Mouse (Mus musculus) forebrain, embryonic 13.5 days (tissue): ENCODE data around the gene Col9a2. TPM values are rescaled to one million over a fixed set of nuclear protein-coding genes. Genes with fewer than 3 reads are reported as not detected.
A peak's percentile ranks its signal among the peaks of the same experiment; 100 is the strongest.

Source experiments
- ATAC-seq: fragments of 200-750 bp; cut with Nextera tagmentation; 2 replicates; pipeline ENCODE4 v1.8.0; 2017
- H3K27ac ChIP-seq: fragments of 300-500 bp; sonication (generic); 2 replicates; pipeline ENCODE4 v1.5.1; 2015; ENCODE audit warnings: inconsistent platforms, mild to moderate bottlenecking, moderate library complexity
- H3K27me3 ChIP-seq: fragments of 300-500 bp; sonication (generic); 2 replicates; pipeline ENCODE4 v1.6.1; 2015; ENCODE audit warnings: mild to moderate bottlenecking, inconsistent platforms
- H3K36me3 ChIP-seq: fragments of 300-500 bp; sonication (generic); 2 replicates; pipeline ENCODE4 v1.6.1; 2015; ENCODE audit warnings: mild to moderate bottlenecking, inconsistent platforms; ENCODE audit not compliant: poor library complexity, severe bottlenecking
- H3K4me1 ChIP-seq: fragments of 300-500 bp; sonication (generic); 2 replicates; pipeline ENCODE4 v1.6.1; 2015; ENCODE audit warnings: inconsistent platforms
- H3K4me2 ChIP-seq: fragments of 300-500 bp; sonication (generic); 2 replicates; pipeline ENCODE4 v1.6.1; 2015; ENCODE audit warnings: inconsistent platforms, mild to moderate bottlenecking, moderate library complexity
- H3K4me3 ChIP-seq: fragments of 300-500 bp; sonication (generic); 2 replicates; pipeline ENCODE4 v1.5.1; 2015; ENCODE audit warnings: mild to moderate bottlenecking, inconsistent platforms
- H3K9ac ChIP-seq: fragments of 300-500 bp; sonication (generic); 2 replicates; pipeline ENCODE4 v1.6.1; 2015; ENCODE audit warnings: mild to moderate bottlenecking, inconsistent platforms
- H3K9me3 ChIP-seq: fragments of 300-500 bp; sonication (generic); replicated peaks from 2 replicates; pipeline ENCODE4 v1.6.1; 2016; ENCODE audit warnings: inconsistent platforms
- WGBS: fragments of 180-500 bp; shearing (Covaris S2); methylation state at CpG from one replicate; pipeline ENCODE4 v1.1.7; 2015; 5-methylcytosine and 5-hydroxymethylcytosine counted together
- polyA plus RNA-seq: library from polyadenylated mRNA; unstranded; fragments of >200 nt; fragmentation: Nextera tagmentation; extraction: Ambion mirVana; gene quantifications from 2 replicates; pipeline ENCODE4 v1.2.1, GENCODE M21; 2015

The Col9a2 gene
- polyA plus RNA-seq, 1 experiment from 2014 or later: 1.9 TPM

- no peak overlapping the region for H3K27ac ChIP-seq
- H3K36me3 ChIP-seq: no peaks in the 10 kb centered on the region
- no peak overlapping the region for H3K9ac ChIP-seq
- H3K27me3 ChIP-seq: no peaks in the 10 kb centered on the region
- no peaks in the 10 kb centered on the region for H3K9me3 ChIP-seq
- WGBS: 88% methylated on average over 11 of the region's 11 CpGs
- H3K4me2 ChIP-seq: no peak overlapping the region
- peaks cover 16% of the 10 kb centered on the region for H3K4me1 ChIP-seq
- no peak overlapping the region for H3K4me3 ChIP-seq
- ATAC-seq: no peak
Observed at GRCm38 (mm10) chr4:121010770-121011549, 28.2 kb upstream of the Col9a2 start.

- no peak for ATAC-seq
- Histone ChIP-seq H3K4me2 (peak overlapping the region; percentile 93), H3K9ac (no peak overlapping the region), H3K36me3 (no peaks in the 10 kb centered on the region), H3K27me3 (no peaks in the 10 kb centered on the region), H3K9me3 (no peaks in the 10 kb centered on the region), H3K27ac (no peak overlapping the region), H3K4me1 (peaks cover 18% of the 10 kb centered on the region), H3K4me3 (no peak overlapping the region)
- WGBS: 88% methylated on average over 10 of the region's 10 CpGs
Observed at GRCm38 (mm10) chr4:121014594-121015267, 24.5 kb upstream of the Col9a2 start.

GRCm38 (mm10) chr4:121015268-121015659 lies 23.9 kb upstream of the Col9a2 start:
- no peaks in the 10 kb centered on the region for H3K9me3 ChIP-seq
- peak overlapping the region; percentile 98; the same call in 1 of the 2 replicates for H3K4me3 ChIP-seq
- H3K36me3 ChIP-seq: no peaks in the 10 kb centered on the region
- no peak overlapping the region for H3K9ac ChIP-seq
- H3K4me2 ChIP-seq: peak overlapping the region; percentile 93
- no peaks in the 10 kb centered on the region for H3K27me3 ChIP-seq
- ATAC-seq: no peak
- 87% methylated on average over 7 of the region's 7 CpGs for WGBS
- H3K4me1 ChIP-seq: peaks cover 18% of the 10 kb centered on the region
- no peak overlapping the region for H3K27ac ChIP-seq

- no peaks in the 10 kb centered on the region for H3K36me3 ChIP-seq
- H3K4me3 ChIP-seq: peak overlapping the region; percentile 98
- peak overlapping the region; percentile 93 for H3K4me2 ChIP-seq
- peak overlapping the region; percentile 72; the same call in 1 of the 2 replicates for H3K27ac ChIP-seq
- no peaks in the 10 kb centered on the region for H3K9me3 ChIP-seq
- ATAC-seq: peak; percentile 56
- H3K27me3 ChIP-seq: no peaks in the 10 kb centered on the region
- H3K4me1 ChIP-seq: peaks cover 18% of the 10 kb centered on the region
- 9% methylated on average over 39 of the region's 40 CpGs for WGBS
- H3K9ac ChIP-seq: peak overlapping the region; percentile 95
Observed at GRCm38 (mm10) chr4:121016021-121016898, 22.9 kb upstream of the Col9a2 start.

GRCm38 (mm10) chr4:121016928-121017657 lies 22.1 kb upstream of the Col9a2 start, which contains the start of gene Smap2:
Smap2 (minus strand) TSS chr4:121017247.
- ATAC-seq: peak; percentile 98
- no peaks in the 10 kb centered on the region for H3K9me3 ChIP-seq
- no peaks in the 10 kb centered on the region for H3K36me3 ChIP-seq
- H3K27ac ChIP-seq: peak within 1 kb of the TSS; percentile 72; the same call in 1 of the 2 replicates
- peak within 1 kb of the TSS; percentile 93 for H3K4me2 ChIP-seq
- 1% methylated on average over 29 of the region's 48 CpGs for WGBS
- no peaks in the 10 kb centered on the region for H3K27me3 ChIP-seq
- H3K4me1 ChIP-seq: peaks cover 18% of the 10 kb centered on the region
- H3K4me3 ChIP-seq: peak within 1 kb of the TSS; percentile 98
- H3K9ac ChIP-seq: peak within 1 kb of the TSS; percentile 95

- peaks cover 18% of the 10 kb centered on the region for H3K4me1 ChIP-seq
- H3K4me2 ChIP-seq: no peak overlapping the region
- no peaks in the 10 kb centered on the region for H3K9me3 ChIP-seq
- H3K4me3 ChIP-seq: no peak overlapping the region
- no peak overlapping the region for H3K9ac ChIP-seq
- 92% methylated on average over 3 of the region's 3 CpGs for WGBS
- H3K27me3 ChIP-seq: no peaks in the 10 kb centered on the region
- H3K27ac ChIP-seq: no peak overlapping the region
- H3K36me3 ChIP-seq: no peaks in the 10 kb centered on the region
- ATAC-seq: no peak
Observed at GRCm38 (mm10) chr4:121018250-121018649, 20.9 kb upstream of the Col9a2 start.

GRCm38 (mm10) chr4:121020040-121020790 lies 19.0 kb upstream of the Col9a2 start:
- no peak overlapping the region for H3K4me3 ChIP-seq
- H3K27ac ChIP-seq: no peak overlapping the region
- peaks cover 15% of the 10 kb centered on the region for H3K4me1 ChIP-seq
- ATAC-seq: no peak
- H3K9me3 ChIP-seq: no peaks in the 10 kb centered on the region
- H3K9ac ChIP-seq: no peak overlapping the region
- 58% methylated on average over 10 of the region's 10 CpGs for WGBS
- H3K4me2 ChIP-seq: no peak overlapping the region
- H3K36me3 ChIP-seq: no peaks in the 10 kb centered on the region
- no peaks in the 10 kb centered on the region for H3K27me3 ChIP-seq

GRCm38 (mm10) chr4:121021911-121022310 lies 17.3 kb upstream of the Col9a2 start:
- H3K27me3 ChIP-seq: no peaks in the 10 kb centered on the region
- ATAC-seq: no peak
- H3K4me1 ChIP-seq: peaks cover 3% of the 10 kb centered on the region; the same call in 1 of the 2 replicates
- no peaks in the 10 kb centered on the region for H3K36me3 ChIP-seq
- no peak overlapping the region for H3K9ac ChIP-seq
- H3K9me3 ChIP-seq: no peaks in the 10 kb centered on the region
- H3K4me3 ChIP-seq: no peak overlapping the region
- no peak overlapping the region for H3K4me2 ChIP-seq
- no peak overlapping the region for H3K27ac ChIP-seq

GRCm38 (mm10) chr4:121023464-121023863 lies 15.7 kb upstream of the Col9a2 start:
- WGBS: 86% methylated on average over 7 of the region's 7 CpGs

GRCm38 (mm10) chr4:121023941-121024340 lies 15.2 kb upstream of the Col9a2 start:
- Histone ChIP-seq H3K9me3 (no peaks in the 10 kb centered on the region), H3K9ac (no peak overlapping the region)
- 91% methylated on average over 2 of the region's 2 CpGs for WGBS

More at GRCm38 (mm10) chr4:121023464-121023863, 15.7 kb upstream of the Col9a2 start:
- Histone ChIP-seq H3K27me3 (no peaks in the 10 kb centered on the region), H3K4me1 (no peaks in the 10 kb centered on the region), H3K9ac (no peak overlapping the region), H3K4me3 (no peak overlapping the region), H3K27ac (no peak overlapping the region), H3K4me2 (no peak overlapping the region), H3K36me3 (no peaks in the 10 kb centered on the region), H3K9me3 (no peaks in the 10 kb centered on the region)
- ATAC-seq: no peak

GRCm38 (mm10) chr4:121025681-121026080 lies 13.5 kb upstream of the Col9a2 start:
- Histone ChIP-seq H3K9me3 (no peaks in the 10 kb centered on the region), H3K4me2 (no peak overlapping the region), H3K9ac (no peak overlapping the region), H3K4me1 (no peaks in the 10 kb centered on the region), H3K36me3 (no peaks in the 10 kb centered on the region), H3K27ac (no peak overlapping the region), H3K27me3 (no peaks in the 10 kb centered on the region), H3K4me3 (no peak overlapping the region)
- ATAC-seq: no peak
- WGBS: 61% methylated on average over 2 of the region's 2 CpGs

More at GRCm38 (mm10) chr4:121023941-121024340, 15.2 kb upstream of the Col9a2 start:
- no peak overlapping the region for H3K4me3 ChIP-seq
- no peak overlapping the region for H3K4me2 ChIP-seq
- H3K27me3 ChIP-seq: no peaks in the 10 kb centered on the region
- no peak overlapping the region for H3K27ac ChIP-seq
- H3K36me3 ChIP-seq: no peaks in the 10 kb centered on the region
- no peak for ATAC-seq
- no peaks in the 10 kb centered on the region for H3K4me1 ChIP-seq
